Mouse (Mus musculus) limb, embryonic 10.5 days (tissue): Measurements from ENCODE around the gene Obsl1. TPM values are rescaled to one million over a fixed set of nuclear protein-coding genes. Genes with fewer than 3 reads are reported as not detected.
A peak's percentile ranks its signal among the peaks of the same experiment; 100 is the strongest.

Experiments used
- DNase-seq: peaks from one replicate; pipeline ENCODE4 v3.0.0-alpha.2; 2017; ENCODE audit warnings: low spot score
- H3K27ac ChIP-seq: fragments of 300-500 bp; sonication (generic); 2 replicates; pipeline ENCODE4 v1.5.1; 2016; ENCODE audit warnings: mild to moderate bottlenecking
- H3K27me3 ChIP-seq: fragments of 300-500 bp; sonication (generic); 2 replicates; pipeline ENCODE4 v1.6.1; 2016; ENCODE audit warnings: low read depth, mild to moderate bottlenecking; ENCODE audit not compliant: poor library complexity, severe bottlenecking
- H3K36me3 ChIP-seq: fragments of 300-500 bp; sonication (generic); 2 replicates; pipeline ENCODE4 v1.6.1; 2016; ENCODE audit warnings: mild to moderate bottlenecking, moderate library complexity
- H3K4me1 ChIP-seq: fragments of 300-500 bp; sonication (generic); 2 replicates; pipeline ENCODE4 v1.6.1; 2016
- H3K4me3 ChIP-seq: fragments of 300-500 bp; sonication (generic); 2 replicates; pipeline ENCODE4 v1.5.1; 2016; ENCODE audit warnings: mild to moderate bottlenecking, moderate library complexity
- H3K9me3 ChIP-seq: fragments of 300-500 bp; sonication (generic); replicated peaks from 2 replicates; pipeline ENCODE4 v1.6.1; 2016; ENCODE audit warnings: mild to moderate bottlenecking
- whole genome bisulfite sequencing: fragments of 180-500 bp; shearing (Covaris S2); methylation state at CpG from one replicate; pipeline ENCODE4 v1.1.7; 2016; 5-methylcytosine and 5-hydroxymethylcytosine counted together
- polyA plus RNA-seq: library from polyadenylated mRNA; unstranded; fragments of >200 nt; fragmentation: Nextera tagmentation; extraction: Ambion mirVana; gene quantifications from 2 replicates; pipeline ENCODE4 v1.2.1, GENCODE M21; 2016

The Obsl1 gene
- polyA plus RNA-seq = 68.0 and 75.5 TPM in 2 replicates

DNA sequence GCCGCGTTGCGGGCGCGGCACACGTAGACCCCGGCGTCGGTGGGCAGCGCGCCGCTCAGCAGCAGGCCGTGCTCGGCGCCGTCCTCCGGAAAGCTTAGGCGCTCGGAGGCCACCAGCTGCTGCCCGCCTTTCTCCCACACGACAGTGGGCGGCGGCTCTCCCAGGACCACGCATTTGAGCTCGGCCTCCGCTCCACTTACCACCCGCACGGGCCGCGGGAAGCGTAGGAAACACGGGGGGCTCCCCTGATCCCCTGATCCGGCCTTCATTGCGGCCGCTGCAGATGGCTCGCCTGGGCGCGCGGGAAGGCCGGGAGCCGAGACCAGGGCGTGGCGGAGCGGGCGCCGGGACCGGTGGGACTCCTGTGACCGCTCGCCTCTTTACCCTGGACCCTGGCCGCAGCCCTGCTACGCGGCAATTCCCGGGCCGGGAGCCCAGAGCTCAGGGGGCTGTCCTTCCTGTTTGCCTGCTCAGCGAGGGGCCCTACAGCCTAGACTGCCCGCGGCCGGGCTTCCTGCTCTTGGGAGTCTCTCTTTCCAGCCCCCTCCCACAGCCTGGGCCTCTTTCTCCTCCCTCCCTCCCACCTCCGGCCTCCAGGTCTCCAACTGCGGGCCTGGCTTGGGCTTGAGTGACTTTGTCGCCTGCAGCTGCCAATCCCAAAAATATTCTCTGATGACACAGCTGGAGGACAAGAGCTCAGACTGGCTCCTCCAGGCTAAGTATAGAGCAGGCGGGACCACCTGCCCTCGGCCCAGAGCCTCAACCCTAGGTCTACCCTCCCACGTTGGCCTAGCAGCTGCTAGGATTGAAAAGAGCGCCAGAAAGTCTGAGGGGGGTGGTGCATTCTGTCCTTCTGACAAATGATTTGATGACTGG lies at the start of gene Obsl1:
Gene Obsl1, minus strand, starts transcription at position 497 of the 876 bp plus-strand sequence.
- DNase-seq = peak; percentile 90
- Histone ChIP-seq H3K27ac (peak within 1 kb of the TSS; percentile 98), H3K4me1 (peaks cover 67% of the 10 kb centered on the region), H3K36me3 (peaks cover 28% of the 10 kb centered on the region), H3K9me3 (no peaks in the 10 kb centered on the region), H3K27me3 (peaks cover 24% of the 10 kb centered on the region), H3K4me3 (peak within 1 kb of the TSS; percentile 95)
- under 1% methylated on average over 65 of the region's 65 CpGs for WGBS

DNA sequence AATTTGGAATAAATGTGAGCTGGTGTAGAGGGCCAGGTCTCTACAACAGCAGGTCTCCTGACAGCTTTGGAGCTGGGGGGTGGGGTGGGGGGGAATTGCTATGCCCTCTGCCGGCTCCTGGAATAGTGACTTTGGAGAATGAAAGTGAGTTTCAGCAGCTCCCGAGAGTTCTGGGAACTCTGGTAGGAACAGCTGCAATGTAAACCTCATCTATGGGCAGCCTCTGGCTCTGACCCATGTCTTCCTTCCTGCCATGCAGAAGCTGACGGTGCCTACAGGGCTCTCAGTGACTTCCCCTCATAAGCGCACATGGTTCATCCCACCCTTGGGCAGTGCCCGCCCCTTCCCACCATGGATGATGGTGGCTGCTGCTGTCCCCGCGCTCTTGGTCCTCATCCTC lies 49.4 kb upstream of the Obsl1 start:
- Histone ChIP-seq H3K4me1 (peaks cover 19% of the 10 kb centered on the region), H3K27ac (no peak overlapping the region), H3K27me3 (no peaks in the 10 kb centered on the region), H3K9me3 (no peaks in the 10 kb centered on the region), H3K4me3 (no peak overlapping the region), H3K36me3 (peaks cover 80% of the 10 kb centered on the region)
- DNase-seq = no peak
- WGBS = 93% methylated on average over 7 of the region's 7 CpGs

- Histone ChIP-seq H3K36me3 (peaks cover 78% of the 10 kb centered on the region), H3K27ac (no peak overlapping the region), H3K4me1 (peaks cover 27% of the 10 kb centered on the region), H3K9me3 (no peaks in the 10 kb centered on the region), H3K27me3 (peaks cover 12% of the 10 kb centered on the region; the same call in 1 of the 2 replicates), H3K4me3 (no peak overlapping the region)
- 94% methylated on average over 15 of the region's 15 CpGs for WGBS
- no peak for DNase-seq
Observed at GRCm38 (mm10) chr1:75550586-75550985, 44.3 kb upstream of the Obsl1 start.

DNA sequence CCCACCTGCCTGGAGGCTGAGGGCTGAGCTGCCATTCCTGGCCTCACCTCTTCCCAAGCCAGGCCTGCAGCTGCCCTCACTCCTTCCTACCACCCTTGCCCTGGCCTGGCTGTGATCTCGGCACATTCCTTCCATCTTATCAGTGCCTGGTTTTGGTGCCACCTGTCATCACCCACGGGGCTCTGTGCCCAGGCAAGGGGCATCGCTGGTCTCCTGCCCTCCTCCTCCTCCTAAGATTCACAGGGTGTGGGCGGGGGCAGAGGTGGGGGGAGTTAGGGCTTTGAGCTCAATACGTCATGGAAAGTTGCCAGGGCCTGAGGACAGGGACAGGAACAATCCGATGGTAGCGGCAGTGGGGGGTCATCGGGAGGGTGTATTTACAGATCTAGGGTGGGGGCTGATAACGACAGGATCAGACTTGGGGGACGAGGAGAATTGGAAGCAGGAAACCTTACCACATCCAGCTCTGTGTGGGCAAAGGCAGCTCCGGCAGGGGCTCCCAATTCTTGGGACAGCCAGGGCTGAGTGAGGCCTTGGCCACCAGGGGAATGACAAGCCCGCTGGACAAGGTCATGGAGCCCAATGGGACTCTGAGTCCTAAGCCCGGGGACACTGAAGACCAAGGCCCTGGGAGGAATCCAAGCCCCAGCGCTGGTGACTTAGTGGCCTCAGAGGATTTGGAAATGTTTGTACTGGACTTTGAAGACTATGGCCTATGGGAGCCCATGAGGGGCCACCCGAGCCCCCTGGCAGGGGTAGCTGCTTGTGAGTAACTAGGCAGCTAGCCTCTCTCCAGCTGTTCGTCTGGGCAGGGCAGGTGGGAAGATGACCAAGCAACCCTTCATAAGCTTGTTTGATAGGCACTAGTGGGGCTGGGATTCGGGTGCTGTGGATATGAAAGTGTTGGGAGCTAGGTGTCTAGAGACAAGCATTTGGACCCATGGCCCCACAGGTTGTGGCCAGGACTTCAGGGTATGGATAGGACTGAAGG lies 43.3 kb upstream of the Obsl1 start:
- peaks cover 68% of the 10 kb centered on the region for H3K36me3 ChIP-seq
- H3K27ac ChIP-seq = no peak overlapping the region
- H3K4me1 ChIP-seq = peaks cover 31% of the 10 kb centered on the region
- 88% methylated on average over 17 of the region's 17 CpGs for WGBS
- DNase-seq = no peak
- no peak overlapping the region for H3K4me3 ChIP-seq
- no peaks in the 10 kb centered on the region for H3K9me3 ChIP-seq
- peaks cover 12% of the 10 kb centered on the region; the same call in 1 of the 2 replicates for H3K27me3 ChIP-seq

GRCm38 (mm10) chr1:75548871-75549270 lies 42.6 kb upstream of the Obsl1 start:
- peaks cover 30% of the 10 kb centered on the region for H3K4me1 ChIP-seq
- WGBS = 89% methylated on average over 17 of the region's 17 CpGs
- peaks cover 12% of the 10 kb centered on the region; the same call in 1 of the 2 replicates for H3K27me3 ChIP-seq
- no peak overlapping the region for H3K27ac ChIP-seq
- peaks cover 61% of the 10 kb centered on the region for H3K36me3 ChIP-seq
- no peak for DNase-seq
- H3K9me3 ChIP-seq = no peaks in the 10 kb centered on the region
- H3K4me3 ChIP-seq = no peak overlapping the region

DNA sequence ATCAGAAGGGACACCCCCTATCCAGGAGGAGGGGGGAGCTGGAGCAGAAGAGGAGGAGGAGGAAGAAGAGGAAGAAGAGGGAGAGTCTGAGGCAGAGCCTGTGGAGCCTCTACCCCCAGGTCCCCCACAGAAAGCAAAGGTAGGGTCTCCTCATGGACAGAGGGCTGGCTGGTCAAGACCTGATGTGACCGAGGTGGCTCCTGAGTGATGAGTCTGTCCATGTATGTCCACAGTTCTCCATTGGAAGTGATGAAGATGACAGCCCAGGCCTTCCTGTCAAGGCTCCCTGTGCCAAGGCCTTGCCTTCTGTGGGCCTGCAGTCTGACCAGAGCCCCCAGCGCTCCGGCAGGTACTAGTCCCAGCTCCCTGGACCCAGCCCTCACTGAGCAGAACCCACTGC lies 41.8 kb upstream of the Obsl1 start:
- Histone ChIP-seq H3K9me3 (no peaks in the 10 kb centered on the region), H3K27ac (no peak overlapping the region), H3K4me1 (peaks cover 28% of the 10 kb centered on the region), H3K36me3 (peaks cover 53% of the 10 kb centered on the region), H3K27me3 (peaks cover 12% of the 10 kb centered on the region; the same call in 1 of the 2 replicates), H3K4me3 (peak overlapping the region; percentile 4; the same call in 1 of the 2 replicates)
- no peak for DNase-seq
- WGBS = 99% methylated on average over 3 of the region's 3 CpGs

- Histone ChIP-seq H3K4me1 (peaks cover 28% of the 10 kb centered on the region), H3K9me3 (no peaks in the 10 kb centered on the region), H3K27ac (no peak overlapping the region), H3K36me3 (peaks cover 46% of the 10 kb centered on the region), H3K27me3 (peaks cover 12% of the 10 kb centered on the region; the same call in 1 of the 2 replicates), H3K4me3 (peak overlapping the region; percentile 84; the same call in 1 of the 2 replicates)
- 94% methylated on average over 13 of the region's 13 CpGs for WGBS
- no peak for DNase-seq
Observed at GRCm38 (mm10) chr1:75547351-75547750, 41.1 kb upstream of the Obsl1 start.

GRCm38 (mm10) chr1:75545965-75546956 lies 40.0 kb upstream of the Obsl1 start, which contains the start of gene Slc4a3:
TSS of gene Slc4a3 (plus strand) at chr1:75546266.
- Histone ChIP-seq H3K9me3 (no peaks in the 10 kb centered on the region), H3K27me3 (peaks cover 12% of the 10 kb centered on the region; the same call in 1 of the 2 replicates), H3K4me1 (peaks cover 28% of the 10 kb centered on the region), H3K27ac (peak within 1 kb of the TSS; percentile 95), H3K4me3 (peak within 1 kb of the TSS; percentile 84), H3K36me3 (peaks cover 35% of the 10 kb centered on the region)
- 1% methylated on average over 63 of the region's 64 CpGs for WGBS
- DNase-seq = peak; percentile 80

DNA sequence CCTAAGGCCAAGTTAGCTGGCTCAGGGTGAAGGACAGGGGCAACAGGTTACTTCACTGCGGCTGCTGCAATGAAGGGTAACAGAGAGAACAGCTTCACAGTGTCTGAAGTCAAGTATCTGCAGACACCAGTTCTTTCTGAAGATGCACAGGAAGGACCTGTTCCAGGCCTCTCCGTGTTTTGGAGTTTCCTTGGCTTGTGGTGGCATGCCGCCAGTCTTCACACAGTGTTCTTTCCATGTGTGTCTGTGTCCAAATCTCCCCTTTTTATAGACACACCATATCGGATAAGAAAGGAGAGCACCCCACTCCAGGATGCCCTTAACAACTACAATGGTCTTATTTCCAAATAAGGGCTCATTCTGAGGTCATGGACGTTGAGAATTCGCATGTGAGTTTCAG lies 38.1 kb upstream of the Obsl1 start:
- H3K4me1 ChIP-seq = peaks cover 28% of the 10 kb centered on the region
- peaks cover 12% of the 10 kb centered on the region; the same call in 1 of the 2 replicates for H3K27me3 ChIP-seq
- no peak overlapping the region for H3K27ac ChIP-seq
- H3K9me3 ChIP-seq = no peaks in the 10 kb centered on the region
- peaks cover 16% of the 10 kb centered on the region for H3K36me3 ChIP-seq
- DNase-seq = no peak
- WGBS = 93% methylated on average over 6 of the region's 6 CpGs
- no peak overlapping the region for H3K4me3 ChIP-seq

DNA sequence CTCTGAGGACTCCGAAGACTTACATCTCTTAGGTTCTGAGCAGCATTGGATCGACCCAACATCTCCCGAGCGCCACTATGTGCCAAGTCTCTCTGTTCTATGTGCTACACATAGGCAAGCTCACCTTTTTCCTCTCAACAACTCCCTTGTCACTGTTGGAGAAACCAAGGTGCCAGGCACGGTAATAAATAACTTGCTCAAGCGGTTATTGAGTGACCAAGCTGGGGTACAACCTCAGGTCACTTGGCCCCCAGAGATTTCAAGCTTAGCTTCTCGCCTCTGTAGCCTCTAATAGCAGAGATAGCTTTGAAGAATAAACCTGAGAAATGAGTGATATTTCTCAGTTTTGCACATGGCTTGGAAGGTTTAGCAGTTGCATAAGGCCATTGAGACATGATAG lies 35.2 kb upstream of the Obsl1 start:
- Histone ChIP-seq H3K4me3 (no peak overlapping the region), H3K27me3 (no peaks in the 10 kb centered on the region; the same call in 1 of the 2 replicates), H3K27ac (no peak overlapping the region), H3K36me3 (peaks cover 9% of the 10 kb centered on the region), H3K4me1 (peaks cover 13% of the 10 kb centered on the region), H3K9me3 (no peaks in the 10 kb centered on the region)
- 91% methylated on average over 7 of the region's 7 CpGs for WGBS
- no peak for DNase-seq

DNA sequence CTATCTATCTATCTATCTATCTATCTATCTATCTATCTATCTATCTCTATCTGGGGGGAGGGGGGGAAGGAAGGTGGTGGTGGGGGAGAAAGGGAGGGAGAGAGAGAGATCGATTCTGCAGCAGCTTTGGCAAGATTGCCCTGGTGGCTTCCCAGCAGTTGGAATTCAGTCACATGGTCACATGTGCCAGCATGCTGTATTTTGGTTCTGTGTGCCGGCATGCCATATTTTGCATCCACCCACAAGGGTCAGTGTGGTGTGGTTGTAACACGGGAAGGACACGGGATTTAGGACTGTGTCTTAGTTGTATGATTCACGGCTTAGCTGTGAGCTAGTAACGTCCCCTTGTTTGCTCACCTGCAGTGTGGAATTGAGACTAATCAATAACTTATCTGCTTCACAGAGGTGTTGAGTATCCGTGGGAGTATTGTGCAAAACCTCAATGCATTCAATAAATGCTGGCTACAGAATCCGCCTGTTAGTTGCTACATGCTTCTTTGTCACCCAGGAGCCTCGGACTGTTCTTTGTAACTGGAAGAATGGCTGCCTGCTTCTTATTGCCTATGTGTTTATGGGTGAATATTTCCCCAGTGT lies 32.4 kb upstream of the Obsl1 start:
- Histone ChIP-seq H3K27me3 (no peaks in the 10 kb centered on the region), H3K4me3 (no peak overlapping the region), H3K4me1 (no peaks in the 10 kb centered on the region), H3K36me3 (peaks cover 35% of the 10 kb centered on the region), H3K9me3 (no peaks in the 10 kb centered on the region), H3K27ac (no peak overlapping the region)
- WGBS = 89% methylated on average over 9 of the region's 9 CpGs
- DNase-seq = no peak
